Mouse (Mus musculus) limb, embryonic 11.5 days (tissue): ENCODE data around the gene Rtl10. TPM values are rescaled to one million over a fixed set of nuclear protein-coding genes. Genes with fewer than 3 reads are reported as not detected.

Experiments used
- ATAC-seq: fragments of 200-750 bp; cut with Nextera tagmentation; 2 replicates; pipeline ENCODE4 v1.8.0; 2017; ENCODE audit warnings: low read depth; ENCODE audit not compliant: insufficient number of reproducible peaks, low FRiP score, low TSS enrichment
- DNase-seq: peaks from one replicate; pipeline ENCODE4 v3.0.0-alpha.2; 2015; ENCODE audit warnings: low spot score
- H3K27ac ChIP-seq: fragments of 300-500 bp; sonication (generic); replicated peaks from 2 replicates; pipeline ENCODE4 v1.5.1; 2014; ENCODE audit warnings: low read depth, mild to moderate bottlenecking, low read length
- H3K27me3 ChIP-seq: fragments of 300-500 bp; sonication (generic); 2 replicates; pipeline ENCODE4 v1.6.1; 2014; ENCODE audit warnings: mild to moderate bottlenecking, low read length, mixed read lengths; ENCODE audit not compliant: control insufficient read depth, insufficient read depth
- H3K36me3 ChIP-seq: fragments of 300-500 bp; sonication (generic); 2 replicates; pipeline ENCODE4 v1.6.1; 2014; ENCODE audit warnings: mild to moderate bottlenecking, low read length, moderate library complexity, mixed read lengths; ENCODE audit not compliant: control insufficient read depth, insufficient read depth
- H3K4me1 ChIP-seq: fragments of 300-500 bp; sonication (generic); 2 replicates; pipeline ENCODE4 v1.6.1; 2014; ENCODE audit warnings: low read length, mixed read lengths; ENCODE audit not compliant: control insufficient read depth, insufficient read depth
- H3K4me2 ChIP-seq: fragments of 300-500 bp; sonication (generic); 2 replicates; pipeline ENCODE4 v1.6.1; 2014; ENCODE audit warnings: low read depth, mild to moderate bottlenecking, moderate library complexity; ENCODE audit not compliant: severe bottlenecking
- H3K4me3 ChIP-seq: fragments of 300-500 bp; sonication (generic); 2 replicates; pipeline ENCODE4 v1.5.1; 2014; ENCODE audit warnings: low read depth, low read length
- H3K9ac ChIP-seq: fragments of 300-500 bp; sonication (generic); 2 replicates; pipeline ENCODE4 v1.6.1; 2014; ENCODE audit warnings: mild to moderate bottlenecking, low read length
- H3K9me3 ChIP-seq: fragments of 300-500 bp; sonication (generic); 2 replicates; pipeline ENCODE4 v1.6.1; 2016; ENCODE audit warnings: low read length; ENCODE audit not compliant: control insufficient read depth
- WGBS: fragments of 180-500 bp; shearing (Covaris S2); extraction: QIAGEN DNeasy Blood & Tissue Kit; methylation state at CpG from one replicate; pipeline ENCODE4 v1.1.7; 2014; 5-methylcytosine and 5-hydroxymethylcytosine counted together
- polyA plus RNA-seq: library from polyadenylated mRNA; unstranded; fragments of >200 nt; fragmentation: Nextera tagmentation; extraction: Ambion mirVana; gene quantifications from 2 replicates; pipeline ENCODE4 v1.2.1, GENCODE M21; 2014

Rtl10 gene
- polyA plus RNA-seq, 1 experiment from 2014 or later = 2.5 TPM

DNA sequence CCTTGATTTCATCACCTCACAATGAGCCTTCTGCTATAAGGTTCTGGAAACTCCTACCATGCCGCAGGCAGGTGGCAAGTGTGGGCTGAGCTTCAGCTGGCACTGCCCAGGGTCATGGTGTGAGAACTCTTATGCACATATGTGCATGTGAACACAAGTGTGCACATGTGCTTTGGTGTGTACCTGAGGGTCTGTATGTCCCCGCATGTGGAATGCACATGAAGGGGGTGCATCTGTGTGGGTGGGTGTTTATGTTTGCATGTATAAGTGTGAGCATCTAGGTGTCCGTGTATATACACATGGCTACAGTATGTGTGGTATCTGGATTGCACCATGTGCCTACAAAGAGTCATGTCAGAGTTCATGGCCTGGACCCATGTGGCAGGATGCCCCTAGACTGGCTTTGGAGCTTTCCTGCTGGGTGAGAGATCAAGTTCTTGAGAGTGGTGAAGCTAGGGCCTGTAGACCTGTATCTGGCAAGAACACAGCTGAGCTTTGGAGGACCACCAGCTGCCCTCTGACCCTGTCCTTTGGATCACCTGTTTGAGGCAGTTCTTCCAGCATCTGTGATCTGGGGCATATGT lies 38.8 kb downstream of the Rtl10 start:
- no peak overlapping the region for H3K9ac ChIP-seq
- DNase-seq = no peak
- H3K36me3 ChIP-seq = no peaks in the 10 kb centered on the region
- no peaks in the 10 kb centered on the region for H3K27me3 ChIP-seq
- no peak overlapping the region for H3K4me2 ChIP-seq
- no peak overlapping the region for H3K27ac ChIP-seq
- no peaks in the 10 kb centered on the region for H3K9me3 ChIP-seq
- WGBS = 87% methylated on average over 3 of the region's 3 CpGs
- no peak for ATAC-seq
- no peak overlapping the region for H3K4me3 ChIP-seq
- H3K4me1 ChIP-seq = no peaks in the 10 kb centered on the region

DNA sequence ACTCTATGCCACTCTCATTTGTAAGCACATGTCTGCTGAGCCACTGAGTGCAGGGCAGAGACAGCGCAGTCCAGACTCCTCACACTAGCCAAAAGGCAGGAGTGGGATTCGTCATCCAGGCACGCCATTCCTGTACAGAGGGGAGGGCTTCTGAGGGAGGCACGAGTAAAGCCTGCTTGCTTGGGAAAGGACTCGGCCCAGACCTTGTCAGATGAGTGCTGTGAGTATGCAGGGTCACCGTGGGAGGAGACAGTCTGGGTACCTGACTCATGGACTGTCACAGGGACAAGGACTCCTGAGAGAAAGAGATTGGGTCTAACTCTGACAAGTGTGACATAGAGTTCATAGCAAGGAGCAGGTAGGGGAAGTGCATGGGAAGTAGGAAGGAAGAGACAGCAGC lies 40.6 kb downstream of the Rtl10 start:
- H3K36me3 ChIP-seq = no peaks in the 10 kb centered on the region
- 70% methylated on average over 6 of the region's 6 CpGs for WGBS
- ATAC-seq (no peak), DNase-seq (no peak)
- H3K27ac ChIP-seq = no peak overlapping the region
- H3K4me1 ChIP-seq = no peaks in the 10 kb centered on the region
- H3K4me2 ChIP-seq = no peak overlapping the region
- H3K9me3 ChIP-seq = no peaks in the 10 kb centered on the region
- no peak overlapping the region for H3K4me3 ChIP-seq
- no peaks in the 10 kb centered on the region for H3K27me3 ChIP-seq
- no peak overlapping the region for H3K9ac ChIP-seq

DNA sequence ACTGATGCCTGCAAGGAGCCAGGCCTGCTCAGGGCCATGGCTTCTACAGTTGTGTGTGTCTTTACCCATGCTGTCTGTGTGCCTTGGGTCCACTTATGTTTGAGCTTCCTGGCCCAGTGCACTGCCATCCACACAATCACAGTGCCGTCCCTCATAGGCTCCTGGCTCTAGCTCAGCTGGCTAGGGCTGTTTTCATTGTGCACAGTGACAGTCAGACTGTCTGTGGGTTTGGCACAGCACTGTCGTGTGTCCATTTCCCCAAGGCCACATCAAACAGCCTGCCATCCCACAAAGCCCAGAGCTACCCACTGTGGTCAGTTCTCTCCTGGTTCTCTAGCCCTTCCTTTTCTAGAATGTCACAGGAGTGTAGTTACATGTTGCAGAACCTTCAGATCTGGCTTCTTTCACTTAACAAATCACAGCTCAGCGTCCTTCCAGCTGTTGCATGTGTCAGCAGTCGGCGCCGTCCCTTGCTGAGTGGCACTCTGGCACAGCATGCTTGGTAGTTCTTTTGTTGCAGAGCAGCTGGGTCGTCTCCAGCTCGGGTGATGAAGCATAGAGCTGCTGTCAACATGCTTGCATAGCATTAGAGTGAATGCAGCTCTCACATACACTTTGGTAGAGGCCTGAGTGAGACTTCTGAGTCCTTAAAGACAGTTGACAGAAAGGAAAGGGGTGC lies 44.6 kb downstream of the Rtl10 start:
- no peaks in the 10 kb centered on the region for H3K27me3 ChIP-seq
- H3K4me1 ChIP-seq = no peaks in the 10 kb centered on the region
- no peak for ATAC-seq
- H3K27ac ChIP-seq = no peak overlapping the region
- no peaks in the 10 kb centered on the region for H3K36me3 ChIP-seq
- WGBS = 76% methylated on average over 8 of the region's 8 CpGs
- no peak overlapping the region for H3K9ac ChIP-seq
- H3K9me3 ChIP-seq = no peaks in the 10 kb centered on the region
- DNase-seq = no peak
- no peak overlapping the region for H3K4me3 ChIP-seq
- no peak overlapping the region for H3K4me2 ChIP-seq

DNA sequence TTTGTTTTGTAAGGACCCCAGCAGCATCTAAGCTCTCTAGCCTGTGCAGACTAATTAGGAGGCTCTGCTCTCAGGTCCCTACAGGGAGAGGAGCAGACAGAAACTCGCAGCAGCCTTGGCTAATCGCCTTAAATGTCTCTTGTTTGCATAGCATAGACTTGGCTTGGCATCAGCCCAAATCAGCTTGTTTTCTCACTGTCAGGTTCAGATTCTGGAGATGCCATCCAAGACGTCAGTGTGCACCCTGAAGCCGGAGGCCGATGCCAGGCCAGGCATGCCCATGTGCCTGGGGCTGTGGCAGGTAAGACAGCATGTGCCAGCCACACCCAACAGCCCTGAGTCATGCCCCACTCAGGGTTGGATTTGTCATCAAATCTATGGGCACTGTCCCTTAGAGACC lies 49.2 kb downstream of the Rtl10 start:
- Histone ChIP-seq H3K4me1 (peaks cover 9% of the 10 kb centered on the region; the same call in 1 of the 2 replicates), H3K27ac (no peak overlapping the region), H3K9ac (no peak overlapping the region), H3K9me3 (no peaks in the 10 kb centered on the region), H3K27me3 (no peaks in the 10 kb centered on the region), H3K36me3 (no peaks in the 10 kb centered on the region), H3K4me2 (no peak overlapping the region), H3K4me3 (no peak overlapping the region)
- DNase-seq (no peak), ATAC-seq (no peak)
- WGBS = 91% methylated on average over 5 of the region's 5 CpGs

Other genes starting within 250 kb of the Rtl10 start
- gene Gm49776, start 240.6 kb upstream of the Rtl10 start, polyA plus RNA-seq = 1.3 and 1.7 TPM in 2 replicates
- 42.7 and 48.2 TPM in 2 replicates for gene Dgcr8, start 209.7 kb upstream of the Rtl10 start, polyA plus RNA-seq
- gene Tango2, start 150.8 kb upstream of the Rtl10 start, polyA plus RNA-seq = 20.1 and 21.2 TPM in 2 replicates
- 32.9 and 33.2 TPM in 2 replicates for gene Arvcf, start 150.7 kb upstream of the Rtl10 start, polyA plus RNA-seq
- gene Txnrd2, start 72.5 kb upstream of the Rtl10 start, polyA plus RNA-seq = 21.0 and 21.9 TPM in 2 replicates
- 55.4 and 64.2 TPM in 2 replicates for gene Comt, start 72.0 kb upstream of the Rtl10 start, polyA plus RNA-seq
- gene Gnb1l, start 188 bp upstream of the Rtl10 start, polyA plus RNA-seq = 17.9 and 18.6 TPM in 2 replicates
- gene Tbx1, start 91.8 kb downstream of the Rtl10 start, polyA plus RNA-seq = 2.3 and 2.5 TPM in 2 replicates
- 4.1 and 4.5 TPM in 2 replicates for gene Gp1bb, start 123.5 kb downstream of the Rtl10 start, polyA plus RNA-seq
- 2.3 and 2.4 TPM in 2 replicates for gene Gm49601, start 127.5 kb downstream of the Rtl10 start, polyA plus RNA-seq
- gene Sept5, start 131.1 kb downstream of the Rtl10 start, polyA plus RNA-seq = 30.0 and 31.1 TPM in 2 replicates